Mouse (Mus musculus): ENCODE measurements around the gene Brd2. TPM values are rescaled to one million over a fixed set of nuclear protein-coding genes. Genes with fewer than 3 reads are reported as not detected.

Gene Brd2
- polyA plus RNA-seq, 1 experiment from 2014 or later: 141 TPM

DNA sequence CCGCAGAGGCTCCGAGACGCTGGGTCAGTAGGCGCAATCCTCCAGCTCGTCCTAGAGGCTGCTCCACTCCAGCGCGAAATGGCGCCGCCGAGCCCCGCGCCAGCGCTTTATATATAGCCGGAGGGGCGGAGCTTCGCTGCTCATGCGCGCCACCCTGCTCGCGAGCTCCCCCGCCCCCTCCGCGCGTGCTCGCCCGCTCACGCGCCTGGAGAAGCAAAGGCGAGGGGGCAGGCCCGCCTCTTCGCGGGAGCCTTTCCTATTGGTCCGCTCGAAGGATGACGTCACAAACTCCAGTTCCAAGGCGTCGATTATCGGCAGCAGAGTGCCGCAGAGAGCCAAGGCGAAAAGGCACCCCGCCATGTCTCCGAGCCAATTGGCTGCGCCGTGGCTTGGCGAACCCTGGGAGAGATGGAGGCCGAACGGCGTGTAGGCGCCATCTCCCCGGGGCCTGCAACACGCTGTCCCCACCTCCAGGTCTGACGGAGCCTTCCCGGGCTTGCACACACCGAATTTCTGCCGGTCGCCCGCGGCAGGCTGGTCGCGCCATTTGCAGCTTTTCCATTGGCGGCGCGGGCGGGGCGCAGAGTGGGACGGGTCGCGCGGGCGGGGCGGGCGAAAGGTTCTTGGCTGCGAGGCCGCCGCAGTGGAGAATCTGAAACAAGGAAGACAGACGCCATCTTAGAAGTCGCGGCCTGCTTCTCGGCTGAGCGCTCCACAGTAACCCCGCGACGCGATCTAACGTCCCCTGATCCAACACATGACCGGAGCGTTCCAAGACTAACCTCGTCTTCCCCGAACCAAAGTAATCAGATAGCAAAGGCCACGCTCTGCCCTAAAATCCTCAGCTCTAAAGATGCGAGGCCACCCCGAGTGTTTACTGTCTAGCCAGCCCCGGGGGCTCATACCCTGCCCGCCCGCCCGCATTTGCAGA lies 2.9 kb downstream of the Brd2 start, which contains the start of gene H2-DMa:
TSS of gene H2-DMa (plus strand) at position 293 of the 931 bp plus-strand sequence.
- Histone ChIP-seq H3K4me1 (peaks cover 32% of the 10 kb centered on the region), H3K27ac (replicated peaks) (peak within 1 kb of the TSS; percentile 100), H3K27me3 (replicated peaks; ENCODE audit: low read depth, poor library complexity, severe bottlenecking) (no peaks in the 10 kb centered on the region), H3K36me3 (replicated peaks) (peaks cover 49% of the 10 kb centered on the region), H3K9me3 (no peaks in the 10 kb centered on the region), H3K4me3 (peak within 1 kb of the TSS; percentile 99)
- DNase-seq (ENCODE audit: low spot score): peak; percentile 99
- WGBS: under 1% methylated on average over 96 of the region's 96 CpGs

DNA sequence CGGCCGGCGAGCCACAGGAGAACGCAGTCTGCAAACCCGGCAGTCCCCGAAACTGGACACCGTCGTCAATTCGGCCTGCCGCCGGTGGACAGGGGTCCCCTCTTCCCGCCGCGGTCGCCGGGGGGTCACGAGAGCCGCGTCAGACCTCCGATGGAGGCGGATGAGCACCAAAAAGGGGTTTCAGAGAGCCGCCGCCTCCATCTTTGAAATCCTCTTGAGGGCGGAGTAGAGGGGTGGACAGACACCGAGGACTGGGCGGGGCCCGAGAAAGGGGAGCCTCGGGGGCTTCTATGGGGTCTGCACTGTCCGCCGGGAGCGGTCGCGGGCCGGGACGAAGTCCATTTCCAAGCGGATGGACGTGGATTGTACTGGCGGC lies 3.6 kb downstream of the Brd2 start:
- under 1% methylated on average over 38 of the region's 38 CpGs for WGBS
- H3K27ac ChIP-seq (replicated peaks): peak overlapping the region; percentile 100
- peaks cover 28% of the 10 kb centered on the region for H3K4me1 ChIP-seq
- H3K9me3 ChIP-seq: no peaks in the 10 kb centered on the region
- peaks cover 56% of the 10 kb centered on the region for H3K36me3 ChIP-seq (replicated peaks)
- DNase-seq (ENCODE audit: low spot score): no peak
- peak overlapping the region; percentile 99 for H3K4me3 ChIP-seq
- H3K27me3 ChIP-seq (replicated peaks; ENCODE audit: low read depth, poor library complexity, severe bottlenecking): no peaks in the 10 kb centered on the region

DNA sequence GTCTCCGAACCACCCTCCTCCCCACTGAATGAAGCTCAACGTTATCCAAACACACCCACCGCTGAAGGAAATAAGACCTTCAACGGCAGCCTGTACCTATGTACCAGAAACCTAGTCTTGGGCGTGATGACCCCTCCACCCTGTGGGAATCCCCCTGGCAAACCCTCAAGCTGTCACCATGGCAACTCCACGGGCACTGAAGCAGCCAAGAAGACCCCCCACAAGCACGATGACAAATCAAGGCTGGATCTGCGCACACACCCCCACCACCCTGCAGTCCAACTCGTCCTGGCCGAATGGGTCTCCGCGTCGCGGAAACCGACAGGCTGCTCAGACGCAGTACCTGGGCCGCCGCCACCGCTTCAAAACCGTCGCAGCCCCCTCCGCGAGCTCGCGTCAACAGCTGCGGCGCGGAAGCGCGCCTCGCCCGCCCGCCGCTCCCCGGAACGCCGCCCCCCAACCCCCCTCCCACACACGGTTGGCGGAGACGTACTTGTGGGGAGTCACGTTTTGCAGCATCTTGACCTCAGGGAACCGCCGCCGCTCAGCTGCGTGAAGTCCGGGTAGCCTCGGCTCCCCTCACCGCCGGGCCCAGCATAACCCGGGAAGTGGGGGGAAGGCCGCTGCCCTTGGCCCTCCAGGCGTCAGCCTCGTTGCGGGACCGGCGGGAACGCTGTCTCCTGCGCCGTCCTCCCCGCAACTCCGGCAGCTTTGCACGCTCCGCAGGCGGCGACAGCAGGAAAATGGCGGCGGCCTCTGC lies 4.1 kb downstream of the Brd2 start:
- peaks cover 23% of the 10 kb centered on the region for H3K4me1 ChIP-seq

DNA sequence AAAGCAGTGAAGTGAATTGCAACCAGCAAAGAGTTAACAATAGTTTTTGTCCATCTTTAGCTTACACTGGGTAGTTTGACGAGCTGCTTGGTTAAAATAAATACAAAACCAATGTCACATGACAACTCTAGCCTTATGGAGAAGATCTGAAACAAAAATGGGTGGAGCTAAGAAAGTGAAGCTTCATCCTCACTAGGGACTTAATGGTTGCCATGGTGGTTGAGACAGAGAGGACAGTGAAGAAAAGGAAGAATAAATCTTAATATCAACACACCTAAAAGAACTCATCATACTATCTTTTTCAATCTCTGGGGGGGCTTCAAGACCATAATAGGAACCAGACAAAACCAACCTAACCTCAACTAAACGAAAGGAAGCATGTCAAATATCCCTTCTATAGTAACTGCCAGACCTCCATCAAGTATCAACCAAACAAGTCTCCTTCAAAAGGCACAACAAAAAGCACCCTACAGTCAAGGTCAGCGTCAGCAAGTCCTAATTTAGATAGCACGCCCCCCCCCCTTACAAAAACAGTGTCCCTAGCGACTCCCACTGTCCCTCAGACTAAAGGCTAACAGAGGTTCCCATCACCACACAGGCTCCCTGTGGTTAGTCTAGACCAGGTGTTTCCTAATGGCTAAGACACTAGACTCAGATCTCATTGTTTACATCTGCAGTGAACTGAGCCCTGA lies 4.9 kb downstream of the Brd2 start:
- WGBS: 2% methylated on average over 5 of the region's 5 CpGs
- Histone ChIP-seq H3K36me3 (replicated peaks) (peaks cover 69% of the 10 kb centered on the region), H3K4me1 (peaks cover 20% of the 10 kb centered on the region), H3K9me3 (no peaks in the 10 kb centered on the region), H3K4me3 (peak overlapping the region; percentile 99), H3K27me3 (replicated peaks; ENCODE audit: low read depth, poor library complexity, severe bottlenecking) (no peaks in the 10 kb centered on the region), H3K27ac (replicated peaks) (peak overlapping the region; percentile 100)
- DNase-seq (ENCODE audit: low spot score): no peak

More for the DNA sequence above, 4.1 kb downstream of the Brd2 start:
- Histone ChIP-seq H3K36me3 (replicated peaks) (peaks cover 61% of the 10 kb centered on the region), H3K27ac (replicated peaks) (peak overlapping the region; percentile 100), H3K27me3 (replicated peaks; ENCODE audit: low read depth, poor library complexity, severe bottlenecking) (no peaks in the 10 kb centered on the region), H3K4me3 (peak overlapping the region; percentile 99), H3K9me3 (no peaks in the 10 kb centered on the region)
- DNase-seq (ENCODE audit: low spot score): peak; percentile 52
- WGBS: under 1% methylated on average over 67 of the region's 67 CpGs

DNA sequence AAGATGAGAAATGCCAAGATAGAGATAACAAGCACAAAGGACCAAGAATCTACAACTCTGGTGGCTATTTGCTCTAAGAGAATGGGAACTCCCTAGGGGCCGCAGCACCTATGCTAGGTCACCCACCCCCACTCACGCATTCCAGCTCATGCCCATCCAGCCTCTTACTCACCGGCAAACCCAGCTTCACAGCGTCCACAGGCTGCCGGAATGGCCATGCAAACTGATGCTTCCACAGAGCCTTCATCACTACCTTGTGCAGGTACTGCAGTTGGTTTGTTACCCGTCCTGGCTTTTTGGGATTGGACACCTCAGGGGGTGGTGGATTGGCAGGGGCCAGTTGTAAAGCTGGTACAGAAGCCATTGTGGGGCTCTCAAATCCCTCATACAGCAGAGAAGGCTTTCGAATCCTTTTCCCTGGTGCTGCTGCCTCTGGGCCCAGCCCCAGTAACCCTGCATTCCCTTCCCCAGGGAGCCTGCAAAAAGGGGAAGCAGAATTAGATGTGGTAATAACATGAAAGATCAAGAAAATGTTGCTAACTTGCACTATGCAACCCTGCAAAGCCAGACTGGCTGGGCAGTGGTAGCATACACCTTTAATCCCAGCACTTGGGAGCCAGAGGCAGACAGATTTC lies 5.6 kb downstream of the Brd2 start:
- WGBS: 47% methylated on average over 7 of the region's 7 CpGs
- peaks cover 76% of the 10 kb centered on the region for H3K36me3 ChIP-seq (replicated peaks)

DNA sequence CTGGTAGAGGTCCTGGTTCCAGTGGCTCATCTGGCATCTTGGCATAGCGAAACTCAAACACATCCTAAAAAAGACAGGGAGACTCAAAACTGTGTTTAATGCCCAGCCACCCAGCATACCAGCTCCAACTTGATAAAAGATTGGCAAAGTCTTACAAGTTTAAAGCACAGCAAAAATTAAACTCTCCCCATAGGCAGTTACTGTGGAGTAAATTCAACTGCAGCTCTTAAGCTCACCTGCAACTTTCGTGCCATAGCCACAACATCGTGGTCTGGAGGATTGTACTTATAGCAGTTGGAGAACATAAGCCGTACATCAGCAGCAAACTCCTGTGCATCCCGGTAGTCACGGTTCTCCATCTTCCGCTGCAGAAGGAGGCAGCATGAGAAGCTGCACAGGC lies 8.3 kb downstream of the Brd2 start:
- peaks cover 100% of the 10 kb centered on the region for H3K36me3 ChIP-seq (replicated peaks)
- DNase-seq (ENCODE audit: low spot score): no peak
- H3K9me3 ChIP-seq: no peaks in the 10 kb centered on the region
- peaks cover 29% of the 10 kb centered on the region for H3K4me1 ChIP-seq
- 92% methylated on average over 7 of the region's 7 CpGs for WGBS
- H3K27me3 ChIP-seq (replicated peaks; ENCODE audit: low read depth, poor library complexity, severe bottlenecking): no peaks in the 10 kb centered on the region
- H3K27ac ChIP-seq (replicated peaks): no peak overlapping the region
- no peak overlapping the region for H3K4me3 ChIP-seq

More for the DNA sequence above, 5.6 kb downstream of the Brd2 start:
- Histone ChIP-seq H3K27ac (replicated peaks) (no peak overlapping the region), H3K4me3 (peak overlapping the region; percentile 99), H3K27me3 (replicated peaks; ENCODE audit: low read depth, poor library complexity, severe bottlenecking) (no peaks in the 10 kb centered on the region), H3K4me1 (peaks cover 20% of the 10 kb centered on the region), H3K9me3 (no peaks in the 10 kb centered on the region)
- DNase-seq (ENCODE audit: low spot score): no peak

DNA sequence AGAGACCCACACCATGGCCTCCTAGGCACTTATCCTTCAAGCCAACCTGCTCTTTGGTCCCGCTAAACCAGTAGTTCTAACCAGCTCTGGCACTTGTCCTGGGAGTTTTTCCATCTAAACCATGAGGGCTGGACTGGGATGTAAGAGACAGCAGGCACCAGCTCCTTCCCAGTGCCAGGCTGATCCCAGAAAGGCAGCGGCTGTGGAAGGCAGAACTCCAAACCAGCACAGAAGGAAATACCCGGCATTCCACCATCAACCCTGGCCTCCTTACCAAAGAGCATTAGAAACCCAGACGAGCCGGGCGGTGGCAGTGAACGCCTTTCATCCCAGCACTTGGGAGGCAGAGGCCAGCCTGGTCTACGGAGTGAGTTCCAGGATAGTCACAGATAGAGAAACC lies 12.1 kb downstream of the Brd2 start:
- Histone ChIP-seq H3K27me3 (replicated peaks; ENCODE audit: low read depth, poor library complexity, severe bottlenecking) (no peaks in the 10 kb centered on the region), H3K36me3 (replicated peaks) (peaks cover 72% of the 10 kb centered on the region), H3K9me3 (no peaks in the 10 kb centered on the region), H3K27ac (replicated peaks) (no peak overlapping the region), H3K4me1 (peaks cover 14% of the 10 kb centered on the region), H3K4me3 (no peak overlapping the region)
- 67% methylated on average over 8 of the region's 8 CpGs for WGBS
- no peak for DNase-seq (ENCODE audit: low spot score)

DNA sequence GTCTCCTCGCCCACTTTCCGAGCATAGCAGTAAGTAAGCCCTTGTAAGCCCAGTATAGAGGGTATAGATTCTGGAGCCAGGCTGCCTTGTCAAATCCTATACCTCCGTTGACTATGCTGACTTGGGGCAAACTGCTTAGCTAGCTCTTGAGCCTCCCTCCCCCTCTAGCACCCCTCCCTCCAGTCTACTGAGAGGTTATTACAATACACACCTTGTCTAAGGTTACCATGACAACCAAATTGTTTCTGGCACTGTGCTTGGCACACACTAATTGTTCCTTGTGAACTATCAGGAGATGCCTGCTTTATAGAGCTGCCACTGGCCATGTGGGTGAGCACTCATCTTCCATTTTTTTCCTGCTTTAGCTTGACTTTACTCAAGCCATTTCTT lies 12.6 kb downstream of the Brd2 start:
- peaks cover 67% of the 10 kb centered on the region for H3K36me3 ChIP-seq (replicated peaks)
- no peak for DNase-seq (ENCODE audit: low spot score)

DNA sequence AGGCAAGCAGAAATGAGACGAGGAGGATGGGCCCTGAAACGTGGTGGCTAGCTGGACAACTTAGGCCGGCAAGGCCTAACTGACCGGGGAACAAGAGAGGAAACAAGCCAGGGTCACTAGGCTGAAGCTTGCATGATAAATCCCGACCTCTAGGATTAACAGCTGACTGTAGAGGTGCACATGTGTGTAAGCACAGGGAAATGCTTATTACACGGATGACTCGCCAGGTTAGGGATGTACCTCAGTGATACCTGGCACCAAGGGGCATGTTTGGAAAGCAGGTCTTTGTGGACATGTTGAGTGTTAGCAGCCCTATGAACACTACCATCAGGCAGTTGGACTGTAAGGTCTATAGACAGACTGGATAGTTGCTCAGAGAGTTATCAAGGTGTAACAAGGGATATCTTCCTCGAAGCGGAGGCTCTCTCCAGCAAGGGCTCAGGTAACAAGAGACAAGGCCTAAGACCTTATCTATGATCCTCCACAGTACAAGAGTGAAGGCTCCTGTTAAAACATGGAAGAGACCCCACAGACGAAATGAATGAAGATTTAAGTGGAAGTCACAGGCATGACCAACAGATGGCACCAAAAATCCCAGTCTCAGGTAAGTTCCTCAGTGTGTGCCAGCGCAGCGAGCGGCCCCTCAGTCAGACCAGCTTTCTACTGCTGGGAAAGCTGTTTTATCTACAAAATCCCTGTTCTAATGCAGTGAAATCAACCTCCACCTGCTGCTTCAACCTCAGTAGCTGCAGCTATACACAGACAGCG lies 13.2 kb downstream of the Brd2 start:
- Histone ChIP-seq H3K36me3 (replicated peaks) (peaks cover 61% of the 10 kb centered on the region), H3K4me3 (no peak overlapping the region), H3K9me3 (no peaks in the 10 kb centered on the region), H3K27ac (replicated peaks) (no peak overlapping the region), H3K27me3 (replicated peaks; ENCODE audit: low read depth, poor library complexity, severe bottlenecking) (no peaks in the 10 kb centered on the region), H3K4me1 (0 out of 2 replicates have a peak, but pooled peaks cover 8% of the 10 kb centered on the region)
- WGBS: 83% methylated on average over 14 of the region's 14 CpGs
- no peak for DNase-seq (ENCODE audit: low spot score)

More for the DNA sequence above, 12.6 kb downstream of the Brd2 start:
- WGBS: 66% methylated on average over 3 of the region's 3 CpGs
- Histone ChIP-seq H3K27ac (replicated peaks) (no peak overlapping the region), H3K27me3 (replicated peaks; ENCODE audit: low read depth, poor library complexity, severe bottlenecking) (no peaks in the 10 kb centered on the region), H3K4me1 (peaks cover 11% of the 10 kb centered on the region; the same call in 1 of the 2 replicates), H3K9me3 (no peaks in the 10 kb centered on the region), H3K4me3 (no peak overlapping the region)

DNA sequence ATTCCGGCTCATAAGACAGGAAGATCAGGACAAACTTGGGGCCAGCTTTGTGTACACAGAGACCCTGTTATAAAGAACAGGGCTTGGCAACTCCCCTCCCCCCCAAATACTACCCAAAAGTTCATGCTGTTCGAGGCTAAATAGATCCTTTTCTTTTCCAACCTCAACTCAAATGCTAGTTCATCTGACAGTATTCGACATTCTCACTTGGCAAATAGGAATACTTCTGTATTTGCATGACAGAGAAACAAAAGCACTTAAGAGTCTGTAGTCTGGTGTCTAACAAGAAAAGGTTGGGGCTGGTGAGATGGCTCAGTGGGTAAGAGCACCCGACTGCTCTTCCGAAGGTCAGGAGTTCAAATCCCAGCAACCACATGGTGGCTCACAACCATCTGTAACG lies 14.0 kb downstream of the Brd2 start:
- 80% methylated on average over 6 of the region's 6 CpGs for WGBS

DNA sequence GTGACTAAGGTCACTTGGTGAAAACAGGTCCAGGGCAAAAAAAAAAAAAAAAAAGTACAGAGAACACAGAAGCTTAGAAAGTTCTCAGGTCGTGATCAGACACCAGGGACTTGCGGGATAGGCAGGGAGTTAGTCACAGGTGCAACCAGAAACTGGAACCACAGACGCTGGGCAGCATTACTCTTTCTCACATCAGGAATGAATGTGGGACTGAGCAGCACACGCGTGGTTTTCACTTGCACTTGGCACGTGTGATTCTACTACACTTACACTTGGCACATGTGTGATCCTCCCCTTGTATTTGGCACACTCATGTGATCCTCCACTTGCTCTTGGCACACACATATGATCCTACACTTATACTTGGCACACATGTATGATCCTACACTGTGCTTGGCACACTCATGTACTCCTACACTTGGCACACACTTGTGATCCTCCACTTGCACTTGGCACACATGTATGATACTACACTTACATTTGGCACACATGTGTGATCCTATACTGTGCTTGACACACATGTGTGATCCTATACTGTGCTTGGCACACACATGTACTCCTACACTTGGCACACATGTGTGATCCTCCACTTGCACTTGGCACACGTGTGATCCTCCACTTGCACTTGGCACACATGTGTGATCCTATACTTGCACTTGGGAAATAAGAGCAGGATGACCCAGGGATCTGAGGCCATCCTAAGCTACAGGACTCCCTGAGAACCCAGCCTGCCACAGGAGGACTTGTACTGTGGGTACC lies 15.1 kb downstream of the Brd2 start:
- Histone ChIP-seq H3K36me3 (replicated peaks) (peaks cover 42% of the 10 kb centered on the region), H3K4me1 (0 out of 2 replicates have a peak, but pooled peaks cover 8% of the 10 kb centered on the region), H3K9me3 (no peaks in the 10 kb centered on the region), H3K27ac (replicated peaks) (no peak overlapping the region), H3K4me3 (no peak overlapping the region), H3K27me3 (replicated peaks; ENCODE audit: low read depth, poor library complexity, severe bottlenecking) (no peaks in the 10 kb centered on the region)
- WGBS: 83% methylated on average over 7 of the region's 7 CpGs
- DNase-seq (ENCODE audit: low spot score): no peak

More for the DNA sequence above, 14.0 kb downstream of the Brd2 start:
- no peak overlapping the region for H3K4me3 ChIP-seq
- no peaks in the 10 kb centered on the region for H3K9me3 ChIP-seq
- no peak overlapping the region for H3K27ac ChIP-seq (replicated peaks)
- peaks cover 54% of the 10 kb centered on the region for H3K36me3 ChIP-seq (replicated peaks)
- H3K27me3 ChIP-seq (replicated peaks; ENCODE audit: low read depth, poor library complexity, severe bottlenecking): no peaks in the 10 kb centered on the region
- DNase-seq (ENCODE audit: low spot score): no peak
- 0 out of 2 replicates have a peak, but pooled peaks cover 8% of the 10 kb centered on the region for H3K4me1 ChIP-seq
